In the genomic region with DNA sequence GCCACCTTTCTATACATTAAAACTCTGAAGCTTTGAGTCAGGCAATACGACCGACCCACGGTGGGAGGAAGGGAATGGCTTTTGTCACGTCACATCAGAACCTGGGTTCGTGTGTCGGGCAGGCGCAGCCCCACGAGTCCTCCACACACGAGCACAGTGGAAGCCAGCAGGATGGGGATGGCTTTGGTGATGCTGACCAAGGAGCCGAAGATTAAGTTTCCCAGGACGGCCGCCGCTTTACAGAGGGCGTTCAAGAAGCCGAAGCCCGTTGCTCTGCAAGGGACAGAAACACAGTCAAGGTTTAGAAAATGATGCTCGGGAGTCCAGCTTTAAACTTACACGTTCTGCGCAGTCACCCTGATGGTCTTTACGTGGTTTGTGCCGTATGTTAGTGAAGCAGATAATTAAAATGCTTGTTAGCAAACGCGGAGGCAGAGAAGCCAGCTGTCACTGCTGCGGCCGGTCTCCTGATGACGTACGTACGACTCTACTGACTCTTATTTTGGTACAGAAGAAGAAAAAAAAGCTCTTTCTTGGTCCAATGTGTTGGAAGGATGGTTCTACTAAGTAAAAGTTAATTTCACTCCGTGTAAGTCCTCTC, we compare ENCODE assay signal across 8 mouse cellular contexts.
DNase-seq lines count a peak whose midpoint lies in the region; ATAC-seq and TF ChIP-seq lines count a peak whose summit lies in the region.

No protein-coding gene starts in this region.

- intact Hi-C loops in heart, postnatal 25 days (cut with DNase I) = no loop called here

- peak overlapping the region; percentile 46 for H3K4me3 ChIP-seq in intestine, embryonic 16.5 days (ENCODE audit: low read length)
- H3K4me3 ChIP-seq in limb, embryonic 14.5 days (replicated peaks; ENCODE audit: low read length) = peak overlapping the region; percentile 40
- no peak overlapping the region for H3K4me3 ChIP-seq in myocyte

- no peak for TF ChIP-seq POLR2A in limb, embryonic 14.5 days (IDR thresholded peaks at IDR 0.05; ENCODE audit: borderline replicate concordance, extremely low read depth, insufficient read depth, insufficient read length)
- TF ChIP-seq POLR2A in myocyte (IDR thresholded peaks at IDR 0.05; ENCODE audit: insufficient read length, low read depth) = no peak

- WGBS in intestine, embryonic 16.5 days = 14% methylated on average over 29 of the region's 29 CpGs
- 6% methylated on average over 29 of the region's 29 CpGs for WGBS in limb, embryonic 14.5 days

- no peaks in the 10 kb centered on the region for H3K36me3 ChIP-seq in intestine, embryonic 16.5 days (ENCODE audit: control insufficient read depth, insufficient read depth, low read length)
- no peaks in the 10 kb centered on the region for H3K36me3 ChIP-seq in limb, embryonic 14.5 days (ENCODE audit: control insufficient read depth, insufficient read depth, low read length)
- H3K36me3 ChIP-seq in myocyte (ENCODE audit: control insufficient read depth, insufficient read depth) = no peaks in the 10 kb centered on the region

- peaks cover 9% of the 10 kb centered on the region for H3K4me1 ChIP-seq in intestine, embryonic 16.5 days (ENCODE audit: control insufficient read depth, insufficient read depth, low read length)
- peaks cover 20% of the 10 kb centered on the region; the same call in 1 of the 2 replicates for H3K4me1 ChIP-seq in limb, embryonic 14.5 days (ENCODE audit: control insufficient read depth, insufficient read depth, low read length)

- DNase-seq in heart, adult 11 months = peak; percentile 90
- no peak for DNase-seq in heart, postnatal 25 days (ENCODE audit: low spot score)
- peak; percentile 46 for DNase-seq in embryo, embryonic 10 days (ENCODE audit: low spot score)
- peak; percentile 26 for DNase-seq in gastrocnemius, postnatal 10 days
- no peak for DNase-seq in limb, embryonic 14.5 days (ENCODE audit: low spot score)
- DNase-seq in ovary, postnatal 10 days (ENCODE audit: low spot score) = no peak

- peak overlapping the region; percentile 44 for H3K9ac ChIP-seq in intestine, embryonic 16.5 days (ENCODE audit: low read depth, low read length)
- H3K9ac ChIP-seq in limb, embryonic 14.5 days (ENCODE audit: low read depth, low read length, severe bottlenecking) = peak overlapping the region; percentile 55

- no peaks in the 10 kb centered on the region for H3K9me3 ChIP-seq in intestine, embryonic 16.5 days (ENCODE audit: control insufficient read depth, low read length)
- H3K9me3 ChIP-seq in limb, embryonic 14.5 days (ENCODE audit: control insufficient read depth, low read length) = no peaks in the 10 kb centered on the region

- ATAC-seq in intestine, embryonic 16.5 days = peak; percentile 39; the same call in 1 of the 2 replicates
- ATAC-seq in limb, embryonic 14.5 days (ENCODE audit: low FRiP score, low read depth) = peak; percentile 19; the same call in 1 of the 2 replicates

- H3K27me3 ChIP-seq in intestine, embryonic 16.5 days (replicated peaks; ENCODE audit: control insufficient read depth, insufficient read depth, low read length) = no peaks in the 10 kb centered on the region
- no peaks in the 10 kb centered on the region for H3K27me3 ChIP-seq in limb, embryonic 14.5 days (ENCODE audit: control insufficient read depth, insufficient read depth, low read length)
- H3K27me3 ChIP-seq in myocyte (ENCODE audit: control insufficient read depth, insufficient read depth, insufficient read length) = no peaks in the 10 kb centered on the region

- H3K79me2 ChIP-seq in myocyte (ENCODE audit: control insufficient read depth, insufficient read depth) = no peaks in the 10 kb centered on the region

- peak overlapping the region; percentile 58 for H3K4me2 ChIP-seq in intestine, embryonic 16.5 days (ENCODE audit: low read depth, low read length)
- peak overlapping the region; percentile 77 for H3K4me2 ChIP-seq in limb, embryonic 14.5 days (replicated peaks; ENCODE audit: low read depth, low read length, severe bottlenecking)
- peak overlapping the region; percentile 69 for H3K4me2 ChIP-seq in myocyte (ENCODE audit: low read depth)

- H3K27ac ChIP-seq in intestine, embryonic 16.5 days (ENCODE audit: low read length) = peak overlapping the region; percentile 4; the same call in 1 of the 2 replicates
- no peak overlapping the region for H3K27ac ChIP-seq in limb, embryonic 14.5 days (replicated peaks; ENCODE audit: low read depth, low read length)

- H3ac ChIP-seq in myocyte (ENCODE audit: control insufficient read depth, insufficient read length) = no peak overlapping the region

TF ChIP-seq in myocyte, 11 proteins besides CTCF, POLR2A, EP300 and RAD21:
- no peak for TF ChIP-seq TCF3 (IDR thresholded peaks at IDR 0.05; ENCODE audit: insufficient read length, low read depth)
- TF ChIP-seq REST (IDR thresholded peaks at IDR 0.05; ENCODE audit: insufficient read depth, insufficient read length) = no peak
- TF ChIP-seq MAX (IDR thresholded peaks at IDR 0.05; ENCODE audit: low read depth) = no peak
- no peak for TF ChIP-seq CEBPB (IDR thresholded peaks at IDR 0.05; ENCODE audit: insufficient read depth, poor library complexity, severe bottlenecking)
- no peak for TF ChIP-seq TCF12 (IDR thresholded peaks at IDR 0.05; ENCODE audit: insufficient read depth, poor library complexity, severe bottlenecking)
- TF ChIP-seq POLR2AphosphoS2 (IDR thresholded peaks at IDR 0.05; ENCODE audit: insufficient read length, low read depth) = no peak
- TF ChIP-seq MYOD1 (IDR thresholded peaks at IDR 0.05; ENCODE audit: control insufficient read depth in 1 of 3, insufficient read length in 2 of 3, low read depth in 2 of 3) = no peak
- no peak for TF ChIP-seq MYOG (IDR thresholded peaks at IDR 0.05; ENCODE audit: control insufficient read depth in 1 of 3, insufficient read depth in 1 of 3, insufficient read length in 2 of 3, low read depth in 2 of 3)
- no peak for TF ChIP-seq SRF (IDR thresholded peaks at IDR 0.05; ENCODE audit: control insufficient read depth, insufficient read length, low read depth)
- no peak for TF ChIP-seq USF1 (IDR thresholded peaks at IDR 0.05; ENCODE audit: low read depth)
- no peak for TF ChIP-seq E2F4 (IDR thresholded peaks at IDR 0.05; ENCODE audit: insufficient read depth)

Comparison
In these comparisons a context has a peak if more than half of its experiments do, and no peak if none do; other contexts are left out.
1. DNase-seq: peak in heart, adult 11 months (single experiment), embryo, embryonic 10 days (single experiment) and gastrocnemius, postnatal 10 days (single experiment); none in heart, postnatal 25 days (single experiment), limb, embryonic 14.5 days (single experiment) and ovary, postnatal 10 days (single experiment).
2. Peak in every context shown above with its lines, with median percentiles within 50 percentile points of each other: H3K4me2 ChIP-seq.